Mouse (Mus musculus): Measurements from ENCODE around the gene Chga. TPM values are rescaled to one million over a fixed set of nuclear protein-coding genes. Genes with fewer than 3 reads are reported as not detected.

Chga gene
- total RNA-seq, 4 experiments from 2014 or later: 0.14 TPM; not detected in 2

DNA sequence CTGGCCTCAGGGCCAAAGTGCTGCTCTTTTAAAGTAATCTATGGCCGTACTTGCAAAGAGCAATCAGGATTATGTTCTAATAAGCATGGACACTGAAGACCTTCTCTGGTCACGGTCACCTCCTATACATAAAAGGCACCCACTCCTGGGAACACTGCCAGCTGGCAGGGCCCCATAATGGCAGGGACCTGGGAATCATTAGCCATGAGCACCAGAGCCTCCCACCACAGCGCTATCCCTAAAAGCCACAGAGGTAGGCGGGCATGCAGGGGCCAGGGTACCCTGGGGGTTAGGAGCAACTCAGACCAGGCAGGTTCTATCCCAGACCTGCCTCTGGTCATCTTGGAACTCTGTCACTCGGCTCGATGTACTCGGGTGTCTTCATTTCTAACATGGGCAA lies 45.0 kb downstream of the Chga start:
- DNase-seq (ENCODE audit: low spot score): no peak

DNA sequence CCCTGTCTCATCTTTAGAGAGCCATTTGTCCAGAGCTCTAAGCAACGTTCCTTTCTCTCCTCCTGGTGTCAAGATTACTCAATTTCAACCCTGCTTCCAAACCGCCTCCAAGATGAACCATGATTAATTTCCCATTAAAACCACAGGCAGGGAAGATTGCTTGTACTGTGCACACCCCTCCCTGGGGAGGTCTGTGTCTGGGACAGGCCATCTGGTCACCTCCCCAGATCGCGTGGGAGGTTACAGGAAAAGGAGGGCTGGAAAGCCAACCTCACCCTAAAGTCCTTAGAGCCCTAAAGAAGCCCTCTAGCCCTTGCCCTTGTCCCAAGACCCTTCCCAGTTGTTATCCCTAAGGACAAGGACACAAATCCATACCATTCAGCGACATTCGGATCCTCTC lies 45.6 kb downstream of the Chga start:
- DNase-seq (ENCODE audit: low spot score): peak; percentile 44

DNA sequence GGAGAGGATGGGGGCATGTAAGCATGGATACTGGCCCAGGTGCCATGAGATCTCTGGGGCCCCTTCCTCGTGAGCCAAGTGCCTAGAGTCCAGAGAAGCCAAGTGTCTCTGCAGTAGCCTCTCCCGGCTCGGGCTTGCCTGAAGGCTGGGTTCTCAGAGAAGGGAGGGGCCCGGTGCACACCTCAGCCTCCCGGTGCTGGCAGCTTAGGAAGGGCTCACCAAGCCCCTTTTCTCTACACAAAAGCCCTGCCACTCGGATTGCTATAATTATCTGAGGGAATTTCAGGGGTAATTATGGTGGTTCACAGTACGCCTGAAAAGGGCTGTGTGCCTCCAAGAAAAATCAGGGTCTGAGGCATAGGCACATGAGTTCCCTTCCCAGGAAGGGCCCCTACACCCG lies 47.1 kb downstream of the Chga start:
- DNase-seq (ENCODE audit: low spot score): no peak

DNA sequence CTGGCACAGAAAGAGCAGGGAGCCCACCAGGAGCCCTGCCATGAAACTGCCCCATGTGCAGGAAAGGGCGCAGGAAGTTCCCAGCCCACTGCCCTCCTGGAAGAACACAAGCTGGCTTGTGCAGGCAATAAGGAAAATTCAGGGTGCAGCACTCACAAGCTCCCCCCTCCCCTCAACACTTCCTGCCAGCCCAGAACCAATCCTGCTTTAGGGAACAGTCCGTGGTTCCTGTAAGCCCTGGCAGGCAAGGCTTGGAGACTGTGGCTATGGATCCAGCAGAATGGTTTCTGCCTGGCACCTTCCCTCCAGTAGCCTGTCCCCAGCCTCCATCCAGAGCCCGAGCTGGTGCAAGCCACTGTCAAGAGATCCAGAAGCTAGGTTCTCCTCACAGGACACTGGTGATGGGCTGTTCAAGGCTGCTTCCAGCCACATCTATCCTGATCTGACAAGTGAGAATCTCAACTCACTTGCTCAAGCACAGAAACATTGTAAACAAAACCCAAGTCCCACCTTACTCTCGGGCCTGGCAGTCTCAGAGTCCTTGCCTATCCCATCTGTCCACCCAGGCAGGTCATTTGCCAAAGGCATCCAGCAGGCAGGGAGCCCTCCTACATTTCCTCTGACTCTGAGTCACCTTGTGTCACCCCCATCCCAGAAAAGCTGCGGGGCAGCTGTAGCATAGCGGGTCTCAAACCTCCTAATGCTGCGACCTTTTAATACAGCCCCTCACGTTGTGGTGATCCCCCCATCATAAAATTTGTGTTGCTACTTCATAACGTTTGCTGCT lies 47.7 kb downstream of the Chga start:
- no peak for DNase-seq (ENCODE audit: low spot score)

DNA sequence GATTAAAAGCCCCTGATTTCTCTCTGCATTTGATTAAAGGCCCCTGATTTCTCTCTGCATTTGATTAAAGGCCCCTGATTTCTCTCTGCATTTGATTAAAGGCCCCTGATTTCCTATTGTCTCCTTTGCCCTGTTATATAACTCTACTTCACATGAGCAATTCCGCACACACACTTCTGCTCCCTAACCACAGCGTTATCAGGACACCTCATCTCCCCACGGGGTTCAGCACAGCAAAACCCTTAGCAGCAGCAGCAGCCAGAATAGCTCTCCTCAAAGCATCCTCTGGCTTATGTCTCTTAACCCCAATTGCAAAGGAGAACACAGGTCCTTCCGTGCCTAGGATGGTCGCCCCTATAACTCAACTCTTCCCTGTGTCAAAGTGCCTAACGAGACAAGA lies 50.8 kb downstream of the Chga start:
- DNase-seq (ENCODE audit: low spot score): no peak

DNA sequence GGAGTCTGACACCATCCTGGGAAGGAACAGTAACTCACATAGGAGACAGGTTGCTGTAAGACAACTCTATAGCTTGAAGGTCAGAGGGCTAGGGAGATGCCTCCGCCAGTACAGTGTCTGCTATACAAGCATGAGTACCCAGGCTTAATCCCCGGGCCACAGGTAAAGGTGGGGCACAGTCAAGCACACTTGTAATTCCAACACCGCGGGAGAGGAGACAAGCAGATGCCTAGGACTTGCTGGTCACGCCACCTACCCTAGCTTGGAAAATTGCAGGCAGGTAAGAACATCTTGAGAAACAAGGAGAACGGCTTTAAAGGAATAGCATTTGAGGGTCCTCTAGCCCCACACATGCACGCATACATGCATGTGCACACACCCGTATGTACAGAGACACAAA lies 52.3 kb downstream of the Chga start:
- DNase-seq (ENCODE audit: low spot score): no peak

DNA sequence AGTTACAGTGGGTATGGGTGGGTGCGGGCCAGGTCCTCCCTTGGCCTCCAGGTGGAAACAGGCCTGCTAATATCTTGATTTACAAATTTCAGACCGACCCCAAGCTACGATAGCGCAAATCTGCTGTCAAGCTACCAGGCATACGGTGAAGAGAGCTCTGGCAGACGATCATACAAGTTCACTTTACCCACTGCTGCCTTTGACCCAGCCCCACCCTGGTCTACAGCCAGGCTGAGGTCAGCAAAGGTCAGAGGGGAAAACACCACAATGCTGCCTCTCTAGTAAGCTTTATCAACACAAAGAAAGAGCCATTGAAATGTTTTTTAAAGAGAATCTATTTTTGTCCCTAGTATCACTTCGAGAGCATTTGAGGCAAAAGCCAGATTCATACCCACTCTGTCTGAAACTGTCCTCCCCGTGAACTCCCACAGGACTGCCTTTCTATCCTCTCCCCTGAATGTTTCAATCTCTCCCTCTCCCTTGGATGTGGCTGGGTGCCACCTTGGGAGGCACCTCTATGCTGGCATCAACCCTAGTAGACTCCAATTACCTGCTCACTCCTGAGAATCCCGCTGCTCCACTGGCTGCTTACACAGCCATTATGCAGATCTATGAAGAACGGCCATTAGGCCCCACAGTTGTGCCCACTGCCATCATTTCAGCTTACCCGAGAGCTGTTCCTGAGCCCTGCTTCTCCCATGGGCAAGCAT lies 53.2 kb downstream of the Chga start:
- DNase-seq (ENCODE audit: low spot score): no peak

DNA sequence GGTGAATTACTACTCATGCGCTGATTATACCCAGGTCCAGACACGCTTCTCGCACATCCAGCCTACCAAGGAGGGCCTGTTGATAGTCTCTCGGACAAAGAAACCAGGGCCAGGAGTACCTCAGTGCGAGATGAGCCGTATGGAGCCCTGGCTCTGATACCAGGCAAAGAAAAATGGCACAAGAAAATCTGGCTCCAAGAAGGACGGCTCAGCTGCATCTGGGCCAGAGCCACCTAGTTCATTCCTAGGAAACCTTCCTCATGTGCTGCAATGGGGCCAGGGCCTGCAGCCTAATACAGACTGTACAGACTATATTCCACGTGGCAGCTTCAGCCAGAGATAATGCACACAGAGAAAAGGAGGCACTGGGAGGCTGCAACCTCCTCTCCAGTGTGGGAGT lies 56.2 kb downstream of the Chga start:
- DNase-seq (ENCODE audit: low spot score): no peak

DNA sequence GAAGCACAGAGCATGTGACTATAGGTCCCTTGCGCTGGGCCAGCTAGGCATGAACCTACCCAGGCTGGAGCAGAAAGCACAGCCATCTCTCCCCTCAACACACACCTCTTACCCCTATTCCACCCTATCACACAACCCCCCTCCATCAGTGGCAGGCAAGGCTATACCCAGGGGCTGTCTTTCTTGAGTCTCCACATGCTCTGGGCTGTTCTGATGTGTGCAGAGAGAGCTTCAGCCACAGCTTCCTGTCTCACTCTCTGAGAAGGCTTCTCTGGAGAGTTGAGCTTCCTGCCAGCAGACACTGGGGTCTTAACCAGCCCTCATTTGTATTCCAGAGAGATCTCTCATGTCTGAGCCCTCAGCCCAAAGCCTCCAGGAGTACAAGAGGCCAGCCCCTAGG lies 57.7 kb downstream of the Chga start:
- no peak for DNase-seq (ENCODE audit: low spot score)

DNA sequence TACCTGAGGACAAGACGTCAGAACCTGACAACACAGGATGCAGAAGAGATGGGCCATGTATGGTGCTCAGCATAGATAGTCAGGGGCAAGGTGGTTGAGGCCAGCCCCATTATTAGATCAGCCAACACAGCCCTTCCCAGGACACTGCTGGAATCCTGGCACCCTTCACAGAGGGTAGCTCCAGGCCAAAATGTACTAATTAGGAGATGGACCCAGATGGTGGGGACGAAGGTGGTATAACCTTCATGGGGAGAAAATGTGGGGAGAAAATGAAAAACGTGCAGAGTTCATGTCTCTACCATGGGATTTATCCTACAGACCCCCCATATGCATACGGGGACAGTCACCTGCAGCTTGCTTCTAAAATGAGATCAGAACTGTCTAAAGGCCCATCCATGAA lies 58.6 kb downstream of the Chga start:
- no peak for DNase-seq (ENCODE audit: low spot score)

Other genes starting within 250 kb of the Chga start
- 10 to 100 TPM; 53.7 to 64.8 (median 60.5) TPM for gene Lgmn, start 115.2 kb upstream of the Chga start, total RNA-seq (2022)
- 10 to 100 TPM; 25.9 to 27.9 (median 27.3) TPM for gene Golga5, start 85.8 kb upstream of the Chga start, total RNA-seq (2022)
- gene Itpk1, start 150.0 kb downstream of the Chga start, total RNA-seq (2022): 1 to 10 TPM; 6.9 to 8.0 (median 7.6) TPM
- 1 to 10 TPM; 5.9 to 7.3 (median 6.6) TPM for gene Moap1, start 188.7 kb downstream of the Chga start, total RNA-seq (2022)
- 1 to 10 TPM; 3.5 to 4.7 (median 4.4) TPM for gene Tmem251, start 188.8 kb downstream of the Chga start, total RNA-seq (2022)
- not detected for gene Gm28051, start 202.8 kb downstream of the Chga start, total RNA-seq (2022)
- 10 to 100 TPM in 3 of 4 experiments, 1 to 10 TPM in 1; 9.4 to 14.2 (median 10.9) TPM for gene Gon7, start 202.8 kb downstream of the Chga start, total RNA-seq (2022)
- gene Ubr7, start 203.0 kb downstream of the Chga start, total RNA-seq (2022): 10 to 100 TPM; 23.1 to 24.9 (median 24.7) TPM
- gene Gm20604, start 203.7 kb downstream of the Chga start, total RNA-seq (2022): 1 to 10 TPM; 3.6 to 4.5 (median 3.8) TPM

Measured in heart, adult 8-10 months (tissue).